Mouse (Mus musculus) myocyte (in vitro differentiated cells): Measurements from ENCODE around the gene Atp5e. TPM values are rescaled to one million over a fixed set of nuclear protein-coding genes. Genes with fewer than 3 reads are reported as not detected.

Experiments used
- H3K27me3 ChIP-seq: one replicate; pipeline ENCODE4 v1.6.1; 2011; ENCODE audit not compliant: control insufficient read depth, insufficient read depth, insufficient read length
- H3K36me3 ChIP-seq: one replicate; pipeline ENCODE4 v1.6.1; 2011; ENCODE audit not compliant: control insufficient read depth, insufficient read depth
- H3K4me2 ChIP-seq: one replicate; pipeline ENCODE4 v1.6.1; 2011; ENCODE audit warnings: low read depth, control low read depth
- H3K4me3 ChIP-seq: one replicate; pipeline ENCODE4 v1.5.1; 2011; ENCODE audit warnings: mild to moderate bottlenecking, control low read depth, moderate library complexity
- H3K79me2 ChIP-seq: one replicate; pipeline ENCODE4 v1.6.1; 2011; ENCODE audit not compliant: control insufficient read depth, insufficient read depth
- H3ac ChIP-seq: one replicate; pipeline ENCODE4 v1.6.1; 2011; ENCODE audit not compliant: control insufficient read depth, insufficient read length
- CEBPB ChIP-seq: IDR thresholded peaks from 2 replicates; pipeline ENCODE4 v1.6.1; 2011; ENCODE audit warnings: mild to moderate bottlenecking, moderate library complexity; ENCODE audit not compliant: poor library complexity, insufficient read depth, severe bottlenecking
- E2F4 ChIP-seq: IDR thresholded peaks from one replicate; pipeline ENCODE4 v1.6.1; 2011; ENCODE audit warnings: mild to moderate bottlenecking, control low read depth, moderate library complexity; ENCODE audit not compliant: insufficient read depth
- MAX ChIP-seq: IDR thresholded peaks from one replicate; pipeline ENCODE4 v1.6.1; 2011; ENCODE audit warnings: low read depth, mild to moderate bottlenecking, control low read depth
- MYOD1 ChIP-seq, 3 experiments: IDR thresholded peaks; one replicate each; pipeline ENCODE4 v1.6.1; 2011; ENCODE audit warnings: control low read depth in 2 of 3, low read depth in 2 of 3, mild to moderate bottlenecking in 2 of 3, moderate library complexity in 1 of 3; ENCODE audit not compliant: insufficient read length in 2 of 3, control insufficient read depth in 1 of 3
- MYOG ChIP-seq, 3 experiments: IDR thresholded peaks; one replicate each; pipeline ENCODE4 v1.6.1; 2011; ENCODE audit warnings: control low read depth in 2 of 3, low read depth in 2 of 3, mild to moderate bottlenecking in 2 of 3; ENCODE audit not compliant: insufficient read length in 2 of 3, control insufficient read depth in 1 of 3, insufficient read depth in 1 of 3
- POLR2A ChIP-seq: IDR thresholded peaks from one replicate; pipeline ENCODE4 v1.6.1; 2011; ENCODE audit warnings: low read depth, mild to moderate bottlenecking, control low read depth, moderate library complexity; ENCODE audit not compliant: insufficient read length
- POLR2AphosphoS2 ChIP-seq: IDR thresholded peaks from one replicate; pipeline ENCODE4 v1.6.1; 2011; ENCODE audit warnings: low read depth, control low read depth; ENCODE audit not compliant: insufficient read length
- REST ChIP-seq: IDR thresholded peaks from one replicate; pipeline ENCODE4 v1.6.1; 2011; ENCODE audit warnings: mild to moderate bottlenecking, control low read depth, moderate library complexity; ENCODE audit not compliant: insufficient read depth, insufficient read length
- SRF ChIP-seq: IDR thresholded peaks from one replicate; pipeline ENCODE4 v1.6.1; 2011; ENCODE audit warnings: low read depth; ENCODE audit not compliant: control insufficient read depth, insufficient read length
- TCF12 ChIP-seq: IDR thresholded peaks from one replicate; pipeline ENCODE4 v1.6.1; 2011; ENCODE audit warnings: mild to moderate bottlenecking, control low read depth; ENCODE audit not compliant: poor library complexity, insufficient read depth, severe bottlenecking
- TCF3 ChIP-seq: IDR thresholded peaks from one replicate; pipeline ENCODE4 v1.6.1; 2011; ENCODE audit warnings: low read depth, control low read depth; ENCODE audit not compliant: insufficient read length
- USF1 ChIP-seq: IDR thresholded peaks from one replicate; pipeline ENCODE4 v1.6.1; 2011; ENCODE audit warnings: low read depth, mild to moderate bottlenecking, control low read depth, moderate library complexity
- polyA plus RNA-seq: library from polyadenylated mRNA; unstranded; fragments of >200 nt; fragmentation: generic; extraction: Trizol; gene quantifications from one replicate; pipeline ENCODE4 v1.2.1, GENCODE M21; 2012; ENCODE audit warnings: missing spikeins

Atp5e gene
- polyA plus RNA-seq, 1 experiment, result 1,160 TPM

- Histone ChIP-seq H3K27me3 (no peaks in the 10 kb centered on the region), H3K4me3 (peak overlapping the region; percentile 66), H3K4me2 (peak overlapping the region; percentile 92), H3K79me2 (peaks cover 10% of the 10 kb centered on the region), H3ac (no peak overlapping the region), H3K36me3 (no peaks in the 10 kb centered on the region)
- TF ChIP-seq SRF (no peak), MAX (no peak), TCF12 (no peak), MYOD1 (IDR thresholded peaks at IDR 0.05; ENCODE audit: control insufficient read depth in 1 of 3, insufficient read length in 2 of 3, low read depth in 2 of 3) (no peak), CEBPB (no peak), POLR2AphosphoS2 (no peak), E2F4 (no peak), REST (no peak), TCF3 (no peak), POLR2A (no peak), USF1 (no peak)
Measured at GRCm38 (mm10) chr2:174436916-174437696, 26.8 kb downstream of the Atp5e start.

DNA sequence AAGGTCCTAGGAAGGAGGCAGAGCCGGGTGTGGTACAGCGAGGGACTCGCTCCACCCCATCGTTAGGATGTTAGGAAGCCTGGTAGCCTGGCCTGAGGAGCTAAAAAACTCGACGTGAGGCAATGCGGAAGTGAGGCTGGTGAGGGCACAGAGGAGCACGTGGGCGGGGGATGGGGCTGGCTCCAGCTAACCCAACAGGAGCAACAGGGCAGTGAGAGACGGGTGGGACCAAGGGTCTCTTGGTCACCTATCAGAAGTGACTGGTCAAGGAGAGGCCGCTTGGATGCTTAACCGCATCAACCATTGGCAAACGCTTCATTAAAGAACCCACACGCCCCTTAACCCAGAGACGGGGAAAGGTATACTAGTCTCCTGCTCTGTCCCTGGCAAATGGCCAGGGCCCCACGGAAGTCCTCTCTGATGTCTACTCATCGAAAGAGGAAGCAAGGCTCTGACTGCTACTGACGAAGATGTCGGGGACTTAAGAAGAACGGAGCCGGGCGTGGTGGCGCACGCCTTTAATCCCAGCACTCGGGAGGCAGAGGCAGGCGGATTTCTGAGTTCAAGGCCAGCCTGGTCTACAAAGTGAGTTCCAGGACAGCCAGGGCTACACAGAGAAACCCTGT, 27.7 kb downstream of the Atp5e start:
- Histone ChIP-seq H3K27me3 (no peaks in the 10 kb centered on the region), H3ac (no peak overlapping the region), H3K36me3 (peaks cover 7% of the 10 kb centered on the region), H3K4me3 (no peak overlapping the region), H3K4me2 (no peak overlapping the region), H3K79me2 (peaks cover 10% of the 10 kb centered on the region)
- TF ChIP-seq TCF3, result no peak
- TF ChIP-seq REST, result no peak
- TF ChIP-seq POLR2AphosphoS2, result no peak
- no peak for TF ChIP-seq POLR2A
- TF ChIP-seq USF1, result no peak

- Histone ChIP-seq H3K4me2 (no peak overlapping the region), H3ac (no peak overlapping the region), H3K79me2 (peaks cover 10% of the 10 kb centered on the region), H3K27me3 (no peaks in the 10 kb centered on the region), H3K4me3 (no peak overlapping the region), H3K36me3 (peaks cover 8% of the 10 kb centered on the region)
- TF ChIP-seq E2F4 (no peak), CEBPB (no peak), REST (no peak), MYOD1 (IDR thresholded peaks at IDR 0.05; ENCODE audit: control insufficient read depth in 1 of 3, insufficient read length in 2 of 3, low read depth in 2 of 3) (no peak), TCF3 (no peak), USF1 (no peak), POLR2A (no peak), POLR2AphosphoS2 (no peak), MAX (no peak), TCF12 (no peak), MYOG (IDR thresholded peaks at IDR 0.05; ENCODE audit: control insufficient read depth in 1 of 3, insufficient read depth in 1 of 3, insufficient read length in 2 of 3, low read depth in 2 of 3) (no peak), SRF (no peak)
Measured at GRCm38 (mm10) chr2:174434943-174435342, 29.0 kb downstream of the Atp5e start.

GRCm38 (mm10) chr2:174428996-174429591, 34.8 kb downstream of the Atp5e start:
- H3K79me2 ChIP-seq, result no peaks in the 10 kb centered on the region
- H3K4me2 ChIP-seq, result no peak overlapping the region
- no peak for TF ChIP-seq MYOD1 (IDR thresholded peaks at IDR 0.05; ENCODE audit: control insufficient read depth in 1 of 3, insufficient read length in 2 of 3, low read depth in 2 of 3)
- TF ChIP-seq USF1, result no peak
- TF ChIP-seq MYOG (IDR thresholded peaks at IDR 0.05; ENCODE audit: control insufficient read depth in 1 of 3, insufficient read depth in 1 of 3, insufficient read length in 2 of 3, low read depth in 2 of 3), result no peak
- no peak for TF ChIP-seq E2F4
- TF ChIP-seq TCF12, result no peak
- H3ac ChIP-seq, result no peak overlapping the region
- no peak overlapping the region for H3K4me3 ChIP-seq
- no peaks in the 10 kb centered on the region for H3K27me3 ChIP-seq
- peaks cover 14% of the 10 kb centered on the region for H3K36me3 ChIP-seq
